9 mouse cellular contexts compared by ENCODE assay signal in genomic region chr11:58947798-58948528, GRCm38 (mm10). TPM values are rescaled to one million over a fixed set of nuclear protein-coding genes. Genes with fewer than 3 reads are reported as not detected.
DNase-seq lines count a peak whose midpoint lies in the region; ATAC-seq and TF ChIP-seq lines count a peak whose summit lies in the region.
"Had no signal": no experiment of that assay in that cellular context is flagged by ENCODE, and none has a peak within 500 bp of the region (broad histone marks: within the 10 kb centered on the region; RNA-seq: fewer than 3 reads in every experiment).

No protein-coding gene starts in this region.

- peak overlapping the region; percentile 40 for H3K4me3 ChIP-seq in lung, embryonic 16.5 days (ENCODE audit: low read length)
- H3K4me3 ChIP-seq in forebrain, postnatal 0 days (ENCODE audit: low read depth, low read length), result peak overlapping the region; percentile 50
- H3K4me3 ChIP-seq in limb, embryonic 11.5 days (ENCODE audit: low read depth, low read length), result peak overlapping the region; percentile 27
- peak overlapping the region; percentile 54 for H3K4me3 ChIP-seq in olfactory bulb, adult 2 months (ENCODE audit: insufficient read depth, low read depth, low read length)

- H3K9me3 ChIP-seq in lung, embryonic 16.5 days (ENCODE audit: control insufficient read depth, low read length), result no peaks in the 10 kb centered on the region
- no peaks in the 10 kb centered on the region for H3K9me3 ChIP-seq in forebrain, postnatal 0 days (ENCODE audit: low read length)
- no peaks in the 10 kb centered on the region for H3K9me3 ChIP-seq in limb, embryonic 11.5 days (ENCODE audit: control insufficient read depth, low read length)

- no peak overlapping the region for H3K9ac ChIP-seq in lung, embryonic 16.5 days (ENCODE audit: low read length)
- peak overlapping the region; percentile 65 for H3K9ac ChIP-seq in forebrain, postnatal 0 days
- H3K9ac ChIP-seq in limb, embryonic 11.5 days (ENCODE audit: low read length), result peak overlapping the region; percentile 22; the same call in 1 of the 2 replicates

- no peak for TF ChIP-seq POLR2A in olfactory bulb, adult 2 months (IDR thresholded peaks at IDR 0.05; ENCODE audit: insufficient read depth, low read depth, low read length)

- H3K36me3 ChIP-seq in lung, embryonic 16.5 days (ENCODE audit: control insufficient read depth, insufficient read depth, low read length), result no peaks in the 10 kb centered on the region
- no peaks in the 10 kb centered on the region for H3K36me3 ChIP-seq in forebrain, postnatal 0 days (ENCODE audit: insufficient read depth)
- H3K36me3 ChIP-seq in limb, embryonic 11.5 days (ENCODE audit: control insufficient read depth, insufficient read depth, low read length), result no peaks in the 10 kb centered on the region

- H3K4me2 ChIP-seq in lung, embryonic 16.5 days (ENCODE audit: low read depth, low read length), result peak overlapping the region; percentile 48
- peak overlapping the region; percentile 64 for H3K4me2 ChIP-seq in forebrain, postnatal 0 days (ENCODE audit: low read depth)
- H3K4me2 ChIP-seq in limb, embryonic 11.5 days (ENCODE audit: low read depth, severe bottlenecking), result peak overlapping the region; percentile 39

- TF ChIP-seq CTCF in forebrain, postnatal 0 days (IDR thresholded peaks at IDR 0.05; ENCODE audit: low read depth), result no peak
- TF ChIP-seq CTCF in olfactory bulb, adult 2 months (IDR thresholded peaks at IDR 0.05; ENCODE audit: insufficient read depth, low read depth, low read length), result no peak

- no peak for DNase-seq in lung, postnatal 36 days
- DNase-seq in cerebellum, adult 18-20 months, result peak; percentile 76 to 83
- DNase-seq in forebrain, postnatal 0 days, result peak; percentile 88
- DNase-seq in limb, embryonic 11.5 days (ENCODE audit: low spot score), result no peak
- no peak for DNase-seq in adrenal gland, adult 2 months
- DNase-seq in spleen, postnatal 36 days (ENCODE audit: low spot score in 2 of 2), result no peak

- no peak for ATAC-seq in lung, embryonic 16.5 days (ENCODE audit: low read depth)
- peak; percentile 74 for ATAC-seq in forebrain, postnatal 0 days
- no peak for ATAC-seq in limb, embryonic 11.5 days (ENCODE audit: insufficient number of reproducible peaks, low FRiP score, low TSS enrichment, low read depth)

- no peaks in the 10 kb centered on the region; the same call in 1 of the 2 replicates for H3K4me1 ChIP-seq in lung, embryonic 16.5 days (replicated peaks; ENCODE audit: control insufficient read depth, insufficient read depth, low read length)
- peaks cover 9% of the 10 kb centered on the region; the same call in 1 of the 2 replicates for H3K4me1 ChIP-seq in forebrain, postnatal 0 days (ENCODE audit: insufficient read depth)
- H3K4me1 ChIP-seq in limb, embryonic 11.5 days (ENCODE audit: control insufficient read depth, insufficient read depth, low read length), result no peaks in the 10 kb centered on the region
- H3K4me1 ChIP-seq in olfactory bulb, adult 2 months (ENCODE audit: control insufficient read depth, insufficient read depth, low read length), result peaks cover 19% of the 10 kb centered on the region

- peaks cover 24% of the 10 kb centered on the region for H3K27me3 ChIP-seq in lung, embryonic 16.5 days (ENCODE audit: control insufficient read depth, insufficient read depth, low read depth, low read length)
- no peaks in the 10 kb centered on the region for H3K27me3 ChIP-seq in forebrain, postnatal 0 days (ENCODE audit: insufficient read depth, low read length)
- H3K27me3 ChIP-seq in limb, embryonic 11.5 days (ENCODE audit: control insufficient read depth, insufficient read depth, low read length), result peaks cover 25% of the 10 kb centered on the region

- WGBS in lung, embryonic 16.5 days, result 10% methylated on average over 23 of the region's 23 CpGs
- WGBS in forebrain, postnatal 0 days, result 4% methylated on average over 23 of the region's 23 CpGs
- 21% methylated on average over 23 of the region's 23 CpGs for WGBS in limb, embryonic 11.5 days
- 4% methylated on average over 23 of the region's 23 CpGs for WGBS in olfactory bulb, adult 2 months

- peak overlapping the region; percentile 69 for H3K27ac ChIP-seq in lung, embryonic 16.5 days (ENCODE audit: low read length)
- H3K27ac ChIP-seq in forebrain, postnatal 0 days (ENCODE audit: low read depth, low read length), result peak overlapping the region; percentile 98
- no peak overlapping the region; the same call in 1 of the 2 replicates for H3K27ac ChIP-seq in limb, embryonic 11.5 days (replicated peaks; ENCODE audit: low read depth, low read length)
- H3K27ac ChIP-seq in olfactory bulb, adult 2 months (ENCODE audit: insufficient read depth, low read depth, low read length), result peak overlapping the region; percentile 98

RNA-seq across cellular contexts. Expression of gene Hist3h2ba, which starts 0.8 kb away (rescaled TPM):
- 24.0 and 28.3 TPM in 2 replicates for polyA plus RNA-seq in lung, embryonic 16.5 days (2015; fragmentation: Nextera tagmentation; extraction: Ambion mirVana)
- total RNA-seq in forebrain, postnatal 0 days (2014; rRNA removed), result 446 and 960 TPM in 2 replicates
- polyA plus RNA-seq in forebrain, postnatal 0 days (2015; fragmentation: Nextera tagmentation; extraction: Ambion mirVana), result 111 and 146 TPM in 2 replicates
- polyA plus RNA-seq in limb, embryonic 11.5 days (2014; fragmentation: Nextera tagmentation; extraction: Ambion mirVana), result 8.8 and 11.1 TPM in 2 replicates
- not detected in 2 replicates for polyA plus RNA-seq in olfactory bulb, adult 2 months (2012; ENCODE audit: insufficient read depth, insufficient read length, low replicate concordance, missing spikeins)
- total RNA-seq in adrenal gland, adult 2 months (2021), result 1 to 10 TPM; 2.5 to 8.2 TPM
- 5.1 and 9.1 TPM in 2 replicates for polyA plus RNA-seq in adrenal gland, adult 2 months (2012; rRNA removed)

RNA-seq across cellular contexts. Expression of gene Hist3h2a, which starts 6.5 kb away (rescaled TPM):
- polyA plus RNA-seq in lung, embryonic 16.5 days (2015; fragmentation: Nextera tagmentation; extraction: Ambion mirVana), result 21.8 and 23.3 TPM in 2 replicates
- 181 and 199 TPM in 2 replicates for total RNA-seq in forebrain, postnatal 0 days (2014; rRNA removed)
- polyA plus RNA-seq in forebrain, postnatal 0 days (2015; fragmentation: Nextera tagmentation; extraction: Ambion mirVana), result 58.0 and 58.7 TPM in 2 replicates
- polyA plus RNA-seq in limb, embryonic 11.5 days (2014; fragmentation: Nextera tagmentation; extraction: Ambion mirVana), result 17.9 and 19.2 TPM in 2 replicates
- polyA plus RNA-seq in olfactory bulb, adult 2 months (2012; ENCODE audit: insufficient read depth, insufficient read length, low replicate concordance, missing spikeins), result not detected in 2 replicates
- total RNA-seq in adrenal gland, adult 2 months (2021), result 10 to 100 TPM; 13.5 to 26.3 TPM
- polyA plus RNA-seq in adrenal gland, adult 2 months (2012; rRNA removed), result 15.4 and 19.1 TPM in 2 replicates

RNA-seq across cellular contexts. Expression of gene Trim17, which starts 6.5 kb away (rescaled TPM):
- 0.41 and 0.65 TPM in 2 replicates for polyA plus RNA-seq in lung, embryonic 16.5 days (2015; fragmentation: Nextera tagmentation; extraction: Ambion mirVana)
- 3.4 and 4.0 TPM in 2 replicates for total RNA-seq in forebrain, postnatal 0 days (2014; rRNA removed)
- polyA plus RNA-seq in forebrain, postnatal 0 days (2015; fragmentation: Nextera tagmentation; extraction: Ambion mirVana), result 0.65 TPM in 2 replicates
- 0.25 and 0.27 TPM in 2 replicates for polyA plus RNA-seq in limb, embryonic 11.5 days (2014; fragmentation: Nextera tagmentation; extraction: Ambion mirVana)
- polyA plus RNA-seq in olfactory bulb, adult 2 months (2012; ENCODE audit: insufficient read depth, insufficient read length, low replicate concordance, missing spikeins), result not detected in 2 replicates
- under 1 TPM; 0.17 TPM for total RNA-seq in adrenal gland, adult 2 months (2021)
- 0.18 and 0.36 TPM in 2 replicates for polyA plus RNA-seq in adrenal gland, adult 2 months (2012; rRNA removed)
- total RNA-seq: common myeloid progenitor, adult 5-6 weeks had no signal

RNA-seq across cellular contexts. Expression of gene Rnf187, which starts 9.2 kb away (rescaled TPM):
- polyA plus RNA-seq in lung, embryonic 16.5 days (2015; fragmentation: Nextera tagmentation; extraction: Ambion mirVana), result 150 and 161 TPM in 2 replicates
- total RNA-seq in forebrain, postnatal 0 days (2014; rRNA removed), result 668 and 716 TPM in 2 replicates
- 583 and 608 TPM in 2 replicates for polyA plus RNA-seq in forebrain, postnatal 0 days (2015; fragmentation: Nextera tagmentation; extraction: Ambion mirVana)
- polyA plus RNA-seq in limb, embryonic 11.5 days (2014; fragmentation: Nextera tagmentation; extraction: Ambion mirVana), result 269 and 275 TPM in 2 replicates
- polyA plus RNA-seq in olfactory bulb, adult 2 months (2012; ENCODE audit: insufficient read depth, insufficient read length, low replicate concordance, missing spikeins), result not detected in 2 replicates
- 100 to 1,000 TPM; 143 to 198 TPM for total RNA-seq in adrenal gland, adult 2 months (2021)
- 545 and 648 TPM in 2 replicates for polyA plus RNA-seq in adrenal gland, adult 2 months (2012; rRNA removed)

RNA-seq across cellular contexts. Expression of gene Trim11, which starts 29.9 kb away (rescaled TPM):
- 21.9 and 23.2 TPM in 2 replicates for polyA plus RNA-seq in lung, embryonic 16.5 days (2015; fragmentation: Nextera tagmentation; extraction: Ambion mirVana)
- 29.2 and 31.9 TPM in 2 replicates for total RNA-seq in forebrain, postnatal 0 days (2014; rRNA removed)
- polyA plus RNA-seq in forebrain, postnatal 0 days (2015; fragmentation: Nextera tagmentation; extraction: Ambion mirVana), result 13.5 and 16.0 TPM in 2 replicates
- 19.0 and 20.5 TPM in 2 replicates for polyA plus RNA-seq in limb, embryonic 11.5 days (2014; fragmentation: Nextera tagmentation; extraction: Ambion mirVana)
- polyA plus RNA-seq in olfactory bulb, adult 2 months (2012; ENCODE audit: insufficient read depth, insufficient read length, low replicate concordance, missing spikeins), result not detected in 2 replicates
- total RNA-seq in adrenal gland, adult 2 months (2021), result 10 to 100 TPM; 21.3 to 23.4 TPM
- polyA plus RNA-seq in adrenal gland, adult 2 months (2012; rRNA removed), result 45.2 and 45.7 TPM in 2 replicates

Comparison
In these comparisons a context has a peak if more than half of its experiments do, and no peak if none do; other contexts are left out.
1. DNase-seq: peak in cerebellum, adult 18-20 months (2 of 2) and forebrain, postnatal 0 days (single experiment); none in lung, postnatal 36 days (single experiment), limb, embryonic 11.5 days (single experiment), adrenal gland, adult 2 months (single experiment) and spleen, postnatal 36 days (0 of 2).
2. Peak in every context shown above with its lines, with median percentiles within 50 percentile points of each other: H3K4me2 ChIP-seq and H3K4me3 ChIP-seq.